Mouse (Mus musculus) brain, embryonic 14.5 days (tissue): Measurements from ENCODE around the gene Fgf10. TPM values are rescaled to one million over a fixed set of nuclear protein-coding genes. Genes with fewer than 3 reads are reported as not detected.

Experiments
- DNase-seq: peaks from one replicate; pipeline ENCODE4 v3.0.0-alpha.2; 2011; ENCODE audit warnings: low read depth
- CTCF ChIP-seq: fragments of 200-500 bp; IDR thresholded peaks from 2 replicates; pipeline ENCODE4 v1.5.1; 2012; ENCODE audit warnings: inconsistent platforms, mild to moderate bottlenecking, moderate library complexity, borderline replicate concordance; ENCODE audit not compliant: insufficient read depth, insufficient read length; ENCODE audit errors: extremely low read depth
- POLR2A ChIP-seq: fragments of 200-500 bp; IDR thresholded peaks from 2 replicates; pipeline ENCODE4 v1.6.1; 2012; ENCODE audit warnings: mild to moderate bottlenecking, inconsistent platforms, borderline replicate concordance; ENCODE audit not compliant: poor library complexity, insufficient read depth, insufficient read length, severe bottlenecking; ENCODE audit errors: extremely low read depth
- polyA plus RNA-seq: library from polyadenylated mRNA; depleted of rRNA; stranded (reverse); fragments of >200 nt; gene quantifications from 2 replicates; pipeline ENCODE4 v1.2.3, GENCODE M21; 2012

Gene Fgf10
- polyA plus RNA-seq, 1 experiment: 1.3 TPM

- TF ChIP-seq CTCF: no peak
- no peak for TF ChIP-seq POLR2A
- DNase-seq: peak; percentile 49
Measured at GRCm38 (mm10) chr13:118731850-118732552, 62.4 kb downstream of the Fgf10 start.

- DNase-seq: no peak
- TF ChIP-seq POLR2A (no peak), CTCF (no peak)
Measured at GRCm38 (mm10) chr13:118739854-118740411, 70.3 kb downstream of the Fgf10 start.

GRCm38 (mm10) chr13:118742788-118743187 lies 73.2 kb downstream of the Fgf10 start:
- no peak for TF ChIP-seq POLR2A
- no peak for TF ChIP-seq CTCF
- no peak for DNase-seq

DNA sequence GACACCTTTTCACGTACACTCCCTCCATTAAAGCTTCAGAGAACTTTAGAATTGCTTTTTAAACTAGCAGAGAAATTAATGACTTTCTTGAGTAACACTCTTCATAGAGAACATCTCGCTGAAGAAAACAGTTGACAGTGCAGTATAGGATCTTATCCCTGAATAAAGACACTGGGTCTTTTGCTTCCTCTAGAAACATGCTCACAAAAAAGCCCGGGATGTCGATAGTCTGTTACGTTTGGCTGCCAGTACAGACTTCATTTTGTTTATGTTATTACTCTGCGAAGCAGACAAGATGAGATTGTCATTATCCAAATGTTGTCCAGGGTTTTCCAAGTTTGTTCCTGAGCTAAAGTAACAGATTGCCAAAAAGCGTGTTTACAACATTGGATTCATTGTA lies 75.2 kb downstream of the Fgf10 start:
- no peak for DNase-seq
- TF ChIP-seq POLR2A: no peak
- no peak for TF ChIP-seq CTCF

DNA sequence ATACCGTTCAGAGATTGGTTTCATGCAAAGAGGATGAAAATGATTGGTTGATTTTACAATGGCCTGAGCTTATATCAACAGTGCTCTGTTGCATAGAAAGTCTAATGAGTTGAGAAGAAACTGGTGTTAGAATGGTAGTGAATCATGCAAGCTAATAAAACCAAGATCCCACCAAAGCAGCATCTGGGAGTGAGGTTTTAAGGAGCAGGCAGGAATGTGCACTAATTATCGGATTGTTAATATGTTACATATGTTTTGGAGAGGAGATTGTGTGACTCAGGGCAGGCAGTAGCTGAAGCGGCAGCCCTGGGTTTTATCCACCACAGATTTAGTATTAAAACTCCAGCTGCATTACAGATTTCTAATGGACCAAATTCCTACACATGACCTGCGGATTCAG lies 76.8 kb downstream of the Fgf10 start:
- TF ChIP-seq POLR2A (no peak), CTCF (no peak)
- DNase-seq: no peak

GRCm38 (mm10) chr13:118754024-118754423 lies 84.4 kb downstream of the Fgf10 start:
- TF ChIP-seq POLR2A (no peak), CTCF (no peak)
- no peak for DNase-seq

DNA sequence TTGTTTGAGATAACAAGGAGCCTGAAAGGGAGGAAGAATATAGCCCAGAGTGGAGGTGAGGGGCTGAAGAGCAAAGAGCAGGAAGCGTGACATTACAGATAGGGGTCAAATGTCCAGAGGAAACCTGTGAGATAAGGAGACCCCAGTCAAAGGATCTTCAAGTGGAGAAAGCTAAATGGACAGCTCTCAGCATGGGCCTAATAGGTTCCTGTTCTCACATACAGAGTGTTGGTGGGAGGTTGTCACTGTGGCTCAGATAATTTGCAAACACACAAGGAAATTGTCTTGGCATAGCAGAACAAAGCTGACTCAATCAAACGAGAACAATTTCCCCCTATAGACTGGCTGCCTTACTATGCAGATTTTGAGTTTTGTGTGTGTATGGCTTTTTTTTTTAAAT lies 89.4 kb downstream of the Fgf10 start:
- peak; percentile 31 for DNase-seq
- no peak for TF ChIP-seq CTCF

DNA sequence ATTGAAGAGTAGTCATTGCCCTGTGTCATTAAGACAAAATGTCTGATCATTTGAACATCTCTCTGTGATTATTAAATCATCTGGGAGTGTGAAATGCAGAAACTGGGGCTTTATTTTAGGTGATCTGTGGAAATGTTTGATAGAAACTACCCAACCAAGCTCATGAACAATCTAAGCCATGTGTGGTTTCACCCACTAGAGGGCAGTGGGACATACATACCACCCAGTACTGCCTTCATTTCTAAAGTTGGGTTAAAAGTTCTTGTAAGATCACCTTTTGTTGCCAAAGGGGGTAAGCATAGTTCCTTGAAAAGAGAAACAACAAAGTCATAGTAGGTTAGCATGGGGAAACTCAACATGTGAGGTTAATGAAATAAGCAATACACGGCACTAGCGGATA lies 93.4 kb downstream of the Fgf10 start:
- no peak for DNase-seq
- TF ChIP-seq CTCF: no peak

DNA sequence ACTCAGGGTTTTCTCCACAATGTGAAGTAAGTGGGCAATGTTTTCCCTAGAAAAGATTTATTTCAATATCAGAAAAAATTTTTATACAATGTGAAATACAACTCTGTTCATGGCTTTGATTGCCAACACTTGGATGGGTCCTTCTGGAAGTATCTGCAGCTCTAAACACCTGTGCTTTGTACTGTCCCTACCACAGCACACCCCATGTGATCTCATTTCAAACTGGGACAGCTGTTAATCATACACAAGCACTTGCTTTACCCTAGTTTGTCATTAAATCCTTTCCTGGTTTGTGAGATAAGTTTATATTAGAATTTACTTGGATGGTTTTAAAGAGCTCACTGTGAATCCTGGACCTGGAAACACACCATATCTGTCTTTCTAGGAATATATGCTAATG lies 102.6 kb downstream of the Fgf10 start:
- TF ChIP-seq CTCF: no peak
- no peak for TF ChIP-seq POLR2A
- no peak for DNase-seq

- no peak for TF ChIP-seq POLR2A
- no peak for TF ChIP-seq CTCF
- no peak for DNase-seq
Measured at GRCm38 (mm10) chr13:118775148-118775547, 105.6 kb downstream of the Fgf10 start.

DNA sequence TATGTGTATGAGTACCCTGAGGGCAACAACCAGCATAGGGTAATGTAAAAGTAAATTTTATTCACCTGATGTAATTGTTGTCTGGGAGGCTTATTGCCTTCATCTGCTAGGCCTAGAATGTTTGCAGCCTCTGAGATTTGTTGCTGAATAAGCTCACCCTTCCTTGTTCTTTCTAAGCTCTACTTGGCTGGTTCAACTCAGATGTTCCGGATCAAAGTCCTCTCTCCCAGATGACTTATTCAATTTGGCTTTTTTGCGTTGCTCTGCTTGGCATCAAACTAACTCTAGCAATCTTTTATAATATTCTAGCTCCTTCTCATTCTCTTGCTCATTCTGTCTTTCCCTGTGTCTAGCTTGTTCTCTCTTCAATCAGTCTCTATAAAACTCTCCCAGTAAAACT lies 109.6 kb downstream of the Fgf10 start:
- no peak for TF ChIP-seq POLR2A
- TF ChIP-seq CTCF: no peak

GRCm38 (mm10) chr13:118791753-118792152 lies 122.2 kb downstream of the Fgf10 start:
- no peak for DNase-seq
- TF ChIP-seq POLR2A (no peak), CTCF (no peak)

More for the DNA sequence above, 109.6 kb downstream of the Fgf10 start:
- DNase-seq: no peak

GRCm38 (mm10) chr13:118792198-118792597 lies 122.6 kb downstream of the Fgf10 start:
- TF ChIP-seq POLR2A (no peak), CTCF (no peak)
- DNase-seq: peak; percentile 19

DNA sequence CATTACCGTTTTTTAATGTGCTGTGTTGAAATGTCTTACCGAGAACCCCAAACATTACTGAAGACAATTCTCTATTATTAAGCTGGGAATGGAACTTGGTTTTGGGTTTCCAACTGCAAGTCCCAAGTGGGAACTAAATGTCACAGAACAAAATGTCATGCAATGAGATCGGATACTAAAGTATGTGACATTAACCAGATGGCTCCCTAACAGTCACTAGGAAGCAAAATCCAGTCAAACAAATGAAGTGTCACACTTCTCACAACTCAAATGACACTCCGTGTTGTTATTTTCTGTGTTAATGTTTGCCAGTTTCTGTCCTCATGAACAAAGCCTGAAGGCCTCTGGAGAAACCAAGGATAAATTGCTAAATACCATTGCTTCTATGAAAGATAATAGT lies 130.6 kb downstream of the Fgf10 start:
- no peak for TF ChIP-seq POLR2A
- TF ChIP-seq CTCF: no peak
- no peak for DNase-seq
